Mouse (Mus musculus): ENCODE data around the gene Sfxn4. TPM values are rescaled to one million over a fixed set of nuclear protein-coding genes. Genes with fewer than 3 reads are reported as not detected.

Sfxn4 gene
- total and polyA plus RNA-seq, 3 experiments = 2.2 to 3.9 (median 3.1) TPM

DNA sequence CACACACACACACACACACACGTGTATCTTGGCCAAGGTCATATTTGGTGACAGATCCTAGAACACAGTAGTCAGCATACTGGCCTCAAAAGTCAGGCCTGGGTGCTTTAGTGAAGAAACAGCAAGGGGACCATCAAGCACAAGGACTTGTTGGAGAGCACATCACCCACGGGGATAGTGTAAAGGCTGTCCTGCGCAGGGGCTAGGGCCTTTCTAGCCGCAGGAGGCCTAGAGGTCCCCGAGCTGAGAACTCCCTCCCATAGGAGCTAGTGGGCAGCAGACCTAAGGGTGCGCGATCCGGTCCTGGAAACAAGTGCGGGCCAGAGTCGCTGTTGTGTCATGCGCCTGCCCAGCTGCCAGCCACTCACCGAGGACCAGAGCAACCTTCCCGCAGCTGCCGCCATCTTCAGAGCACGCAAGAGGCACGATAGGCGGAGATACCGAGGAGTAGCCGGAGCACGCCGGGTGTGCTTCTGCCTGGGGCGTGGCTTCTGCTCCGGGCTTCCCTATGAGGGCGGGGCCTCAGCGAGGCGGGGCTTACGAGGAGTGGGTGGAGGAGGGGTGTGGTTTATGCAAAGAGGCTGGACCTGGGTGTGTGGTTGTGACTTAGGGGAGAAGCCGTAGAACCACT is 12.9 kb upstream of the Sfxn4 start, which contains the start of gene Prdx3:
TSS of gene Prdx3 (minus strand) at position 493 of the 631 bp plus-strand sequence.
- peaks cover 33% of the 10 kb centered on the region for H3K79me2 ChIP-seq (replicated peaks; ENCODE audit: control insufficient read depth, extremely low read depth, insufficient read depth, poor library complexity, severe bottlenecking)
- H3K9ac ChIP-seq (ENCODE audit: insufficient read depth, low read depth) = peak within 1 kb of the TSS; percentile 55
- dilution Hi-C loops (cut with MboI; ENCODE audit: extremely low pct_ligation_motif_present, extremely low pct_unique_long_range_greater_than_20kb, low sequenced_read_pairs) = no loop called here
- no peaks in the 10 kb centered on the region for H3K27me3 ChIP-seq (replicated peaks)
- peak; percentile 95 for DNase-seq (ENCODE audit: extremely low read depth)
- peaks cover 5 to 35% of the 10 kb centered on the region in 2 experiments; a peak in 3 of 4 replicates for H3K4me1 ChIP-seq (ENCODE audit: control insufficient read depth in 1 of 2, insufficient read depth in 2 of 2)
- peaks cover 11 to 27% of the 10 kb centered on the region in 2 experiments for H3K36me3 ChIP-seq (replicated peaks in 1 of 2; ENCODE audit: control insufficient read depth in 1 of 2, insufficient read depth in 1 of 2, low read length in 1 of 2)
- in situ Hi-C loops (cut with MboI; ENCODE audit: low pct_ligation_motif_present, low pct_unique_long_range_greater_than_20kb, low sequenced_read_pairs) = no loop called here
- peak; percentile 69; the same call in 1 of the 2 replicates for TF ChIP-seq MYC (IDR thresholded peaks at IDR 0.05; ENCODE audit: low read depth, low read length)
- peak; percentile 49 for TF ChIP-seq HCFC1 (IDR thresholded peaks at IDR 0.05; ENCODE audit: low read depth, low read length)
- peak; percentile 77 for TF ChIP-seq NRF1 (IDR thresholded peaks at IDR 0.05; ENCODE audit: low read depth, low read length)
- no peak for TF ChIP-seq JUND (conservative IDR thresholded peaks at IDR 0.05; ENCODE audit: low read depth, low read length)
- 0 out of 2 replicates have a peak, but pooled peaks have one; percentile 45 for TF ChIP-seq MEF2A (IDR thresholded peaks at IDR 0.05; ENCODE audit: borderline replicate concordance, low read depth, low read length)
- TF ChIP-seq UBTF (IDR thresholded peaks at IDR 0.05; ENCODE audit: low read depth, low read length) = 0 out of 2 replicates have a peak, but pooled peaks have one; percentile 47
- peak; percentile 62; the same call in 1 of the 2 replicates for TF ChIP-seq ELF1 (IDR thresholded peaks at IDR 0.05; ENCODE audit: low read depth, low read length)
- TF ChIP-seq MAFK (IDR thresholded peaks at IDR 0.05; ENCODE audit: insufficient replicate concordance, low read length) = no peak
- peak; percentile 84 for TF ChIP-seq NELFE (IDR thresholded peaks at IDR 0.05; ENCODE audit: low read depth, low read length)
- TF ChIP-seq MAX (IDR thresholded peaks at IDR 0.05; ENCODE audit: low read length) = peak; percentile 45; the same call in 1 of the 2 replicates
- TF ChIP-seq POLR2AphosphoS2 (IDR thresholded peaks at IDR 0.05; ENCODE audit: low read depth, low read length) = peak; percentile 79; the same call in 1 of the 2 replicates
- TF ChIP-seq EP300 (IDR thresholded peaks at IDR 0.05; ENCODE audit: low read length) = no peak
- peak; percentile 75 for TF ChIP-seq TCF12 (IDR thresholded peaks at IDR 0.05; ENCODE audit: low read depth, low read length)
- peak; percentile 67 for TF ChIP-seq BHLHE40 (IDR thresholded peaks at IDR 0.05; ENCODE audit: low read depth, low read length)
- no peak for TF ChIP-seq PAX5 (IDR thresholded peaks at IDR 0.05; ENCODE audit: low read length)
- TF ChIP-seq SIN3A (IDR thresholded peaks at IDR 0.05; ENCODE audit: low read length) = peak; percentile 82
- no peak for TF ChIP-seq E2F4 (IDR thresholded peaks at IDR 0.05; ENCODE audit: insufficient replicate concordance, low read depth, low read length)
- TF ChIP-seq MXI1 (IDR thresholded peaks at IDR 0.05; ENCODE audit: low read depth, low read length) = peak; percentile 64; the same call in 1 of the 2 replicates
- no peak for TF ChIP-seq CTCF (conservative IDR thresholded peaks at IDR 0.05 in 1 of 2, IDR thresholded peaks at IDR 0.05 in 1 of 2; ENCODE audit: low read depth in 2 of 2, low read length in 2 of 2)
- TF ChIP-seq POLR2A (IDR thresholded peaks at IDR 0.05; ENCODE audit: low read depth, low read length) = peak; percentile 95
- peak; percentile 73 for TF ChIP-seq ZMIZ1 (IDR thresholded peaks at IDR 0.05; ENCODE audit: low read depth, low read length)
- no peak for TF ChIP-seq ZC3H11A (IDR thresholded peaks at IDR 0.05; ENCODE audit: low read depth, low read length)
- TF ChIP-seq JUN (IDR thresholded peaks at IDR 0.05; ENCODE audit: insufficient read depth, low read depth, low read length) = no peak
- peak; percentile 32; the same call in 1 of the 2 replicates for TF ChIP-seq MAZ (IDR thresholded peaks at IDR 0.05; ENCODE audit: low read depth, low read length)
- peak; percentile 73 for TF ChIP-seq TBP (conservative IDR thresholded peaks at IDR 0.05; ENCODE audit: low read depth, low read length)
- peak within 1 kb of the TSS; percentile 52 for H3K27ac ChIP-seq (ENCODE audit: insufficient read depth, low read depth)
- H3K4me2 ChIP-seq (ENCODE audit: insufficient read depth, low read depth, poor library complexity, severe bottlenecking) = peak within 1 kb of the TSS; percentile 78
- H3K4me3 ChIP-seq (replicated peaks in 1 of 3; ENCODE audit: low read depth in 2 of 3, low read length in 2 of 3, poor library complexity in 1 of 3) = peak within 1 kb of the TSS; percentile 75 to 89 (median 78)
- H3K9me3 ChIP-seq (replicated peaks; ENCODE audit: low read length) = no peaks in the 10 kb centered on the region
